Mouse (Mus musculus) midbrain, embryonic 16.5 days (tissue): Measurements from ENCODE around the gene Mrpl10. TPM values are rescaled to one million over a fixed set of nuclear protein-coding genes. Genes with fewer than 3 reads are reported as not detected.
A peak's percentile ranks its signal among the peaks of the same experiment; 100 is the strongest.

Experiments used
- ATAC-seq: fragments of 200-750 bp; cut with Nextera tagmentation; 2 replicates; pipeline ENCODE4 v1.8.0; 2017; ENCODE audit warnings: moderate TSS enrichment
- H3K27ac ChIP-seq: fragments of 300-500 bp; sonication (generic); 2 replicates; pipeline ENCODE4 v1.5.1; 2014; ENCODE audit warnings: mild to moderate bottlenecking, low read length, mixed read lengths
- H3K27me3 ChIP-seq: fragments of 300-500 bp; sonication (generic); 2 replicates; pipeline ENCODE4 v1.6.1; 2014; ENCODE audit warnings: low read depth, low read length, mixed read lengths; ENCODE audit not compliant: control insufficient read depth, insufficient read depth
- H3K36me3 ChIP-seq: fragments of 300-500 bp; sonication (generic); 2 replicates; pipeline ENCODE4 v1.6.1; 2014; ENCODE audit warnings: mild to moderate bottlenecking, low read length, moderate library complexity, mixed read lengths; ENCODE audit not compliant: control insufficient read depth, insufficient read depth
- H3K4me1 ChIP-seq: fragments of 300-500 bp; sonication (generic); 2 replicates; pipeline ENCODE4 v1.6.1; 2014; ENCODE audit warnings: mild to moderate bottlenecking, low read length, mixed read lengths; ENCODE audit not compliant: control insufficient read depth, insufficient read depth
- H3K4me2 ChIP-seq: fragments of 300-500 bp; sonication (generic); 2 replicates; pipeline ENCODE4 v1.6.1; 2014; ENCODE audit warnings: mild to moderate bottlenecking, low read length, mixed read lengths
- H3K4me3 ChIP-seq: fragments of 300-500 bp; sonication (generic); 2 replicates; pipeline ENCODE4 v1.5.1; 2014; ENCODE audit warnings: low read depth, mild to moderate bottlenecking, low read length, moderate library complexity, mixed read lengths
- H3K9ac ChIP-seq: fragments of 300-500 bp; sonication (generic); 2 replicates; pipeline ENCODE4 v1.6.1; 2014; ENCODE audit warnings: low read depth, low read length, mixed read lengths
- H3K9me3 ChIP-seq: fragments of 300-500 bp; sonication (generic); replicated peaks from 2 replicates; pipeline ENCODE4 v1.6.1; 2014; ENCODE audit warnings: mild to moderate bottlenecking, low read length, mixed read lengths; ENCODE audit not compliant: control insufficient read depth, poor library complexity, severe bottlenecking
- WGBS: fragments of 180-500 bp; shearing (Covaris S2); extraction: QIAGEN DNeasy Blood & Tissue Kit; methylation state at CpG from one replicate; pipeline ENCODE4 v1.1.7; 2014; 5-methylcytosine and 5-hydroxymethylcytosine counted together
- polyA plus RNA-seq: library from polyadenylated mRNA; unstranded; fragments of >200 nt; fragmentation: Nextera tagmentation; extraction: Ambion mirVana; gene quantifications from 2 replicates; pipeline ENCODE4 v1.2.1, GENCODE M21; 2015

Mrpl10 gene
- polyA plus RNA-seq, 1 experiment from 2014 or later, result 58.9 TPM

- H3K9me3 ChIP-seq, result no peaks in the 10 kb centered on the region
- no peak overlapping the region for H3K4me2 ChIP-seq
- H3K27ac ChIP-seq, result no peak overlapping the region
- H3K36me3 ChIP-seq, result peaks cover 12% of the 10 kb centered on the region
- no peak overlapping the region for H3K9ac ChIP-seq
- no peaks in the 10 kb centered on the region for H3K4me1 ChIP-seq
- ATAC-seq, result no peak
- 77% methylated on average over 1 of the region's 1 CpGs for WGBS
- H3K4me3 ChIP-seq, result no peak overlapping the region
- no peaks in the 10 kb centered on the region for H3K27me3 ChIP-seq
These were observed 29.8 kb downstream of the Mrpl10 start for GRCm38 (mm10) chr11:97071129-97071528.

- no peak; the same call in 1 of the 2 replicates for ATAC-seq
- no peak overlapping the region for H3K4me2 ChIP-seq
- no peak overlapping the region for H3K9ac ChIP-seq
- H3K36me3 ChIP-seq, result peaks cover 5% of the 10 kb centered on the region
- no peak overlapping the region for H3K4me3 ChIP-seq
- H3K27me3 ChIP-seq, result no peaks in the 10 kb centered on the region
- no peak overlapping the region for H3K27ac ChIP-seq
- H3K4me1 ChIP-seq, result no peaks in the 10 kb centered on the region
- no peaks in the 10 kb centered on the region for H3K9me3 ChIP-seq
- 26% methylated on average over 3 of the region's 3 CpGs for WGBS
These were observed 31.2 kb downstream of the Mrpl10 start for GRCm38 (mm10) chr11:97072533-97072932.

- 74% methylated on average over 8 of the region's 8 CpGs for WGBS
- no peak overlapping the region for H3K4me3 ChIP-seq
- H3K9ac ChIP-seq, result no peak overlapping the region
- H3K9me3 ChIP-seq, result no peaks in the 10 kb centered on the region
- no peaks in the 10 kb centered on the region for H3K27me3 ChIP-seq
- H3K36me3 ChIP-seq, result no peaks in the 10 kb centered on the region
- no peaks in the 10 kb centered on the region for H3K4me1 ChIP-seq
- no peak for ATAC-seq
- H3K27ac ChIP-seq, result no peak overlapping the region
- no peak overlapping the region for H3K4me2 ChIP-seq
These were observed 32.9 kb downstream of the Mrpl10 start for GRCm38 (mm10) chr11:97074235-97074634.

GRCm38 (mm10) chr11:97078751-97079150 lies 37.4 kb downstream of the Mrpl10 start:
- no peaks in the 10 kb centered on the region for H3K4me1 ChIP-seq
- no peaks in the 10 kb centered on the region for H3K27me3 ChIP-seq
- H3K4me2 ChIP-seq, result no peak overlapping the region
- H3K27ac ChIP-seq, result no peak overlapping the region
- no peaks in the 10 kb centered on the region for H3K9me3 ChIP-seq
- 61% methylated on average over 4 of the region's 4 CpGs for WGBS
- no peaks in the 10 kb centered on the region for H3K36me3 ChIP-seq
- ATAC-seq, result no peak
- no peak overlapping the region for H3K4me3 ChIP-seq
- no peak overlapping the region for H3K9ac ChIP-seq

- no peaks in the 10 kb centered on the region for H3K36me3 ChIP-seq
- ATAC-seq, result no peak
- H3K4me1 ChIP-seq, result no peaks in the 10 kb centered on the region; the same call in 1 of the 2 replicates
- no peak overlapping the region for H3K27ac ChIP-seq
- H3K27me3 ChIP-seq, result no peaks in the 10 kb centered on the region
- H3K4me3 ChIP-seq, result no peak overlapping the region
- no peak overlapping the region for H3K9ac ChIP-seq
- WGBS, result 9% methylated on average over 9 of the region's 9 CpGs
- H3K4me2 ChIP-seq, result no peak overlapping the region
- no peaks in the 10 kb centered on the region for H3K9me3 ChIP-seq
These were observed 38.9 kb downstream of the Mrpl10 start for GRCm38 (mm10) chr11:97080291-97080690.

- Histone ChIP-seq H3K9ac (no peak overlapping the region), H3K27ac (no peak overlapping the region), H3K27me3 (no peaks in the 10 kb centered on the region), H3K4me3 (no peak overlapping the region), H3K9me3 (no peaks in the 10 kb centered on the region), H3K36me3 (no peaks in the 10 kb centered on the region), H3K4me1 (no peaks in the 10 kb centered on the region; the same call in 1 of the 2 replicates), H3K4me2 (no peak overlapping the region)
- 39% methylated on average over 11 of the region's 11 CpGs for WGBS
- ATAC-seq, result no peak
These were observed 41.6 kb downstream of the Mrpl10 start for GRCm38 (mm10) chr11:97082977-97083376.

- Histone ChIP-seq H3K4me1 (no peaks in the 10 kb centered on the region; the same call in 1 of the 2 replicates), H3K4me2 (peak overlapping the region; percentile 5; the same call in 1 of the 2 replicates), H3K36me3 (no peaks in the 10 kb centered on the region), H3K4me3 (no peak overlapping the region), H3K27me3 (no peaks in the 10 kb centered on the region), H3K9me3 (peaks cover 1% of the 10 kb centered on the region; the same call in 1 of the 2 replicates), H3K9ac (no peak overlapping the region), H3K27ac (no peak overlapping the region)
- ATAC-seq, result no peak
- 41% methylated on average over 22 of the region's 22 CpGs for WGBS
These were observed 42.2 kb downstream of the Mrpl10 start for GRCm38 (mm10) chr11:97083401-97084140.

GRCm38 (mm10) chr11:97084821-97085505 lies 43.6 kb downstream of the Mrpl10 start:
- Histone ChIP-seq H3K4me3 (no peak overlapping the region), H3K9me3 (peaks cover 7% of the 10 kb centered on the region; the same call in 1 of the 2 replicates), H3K9ac (no peak overlapping the region), H3K4me1 (no peaks in the 10 kb centered on the region; the same call in 1 of the 2 replicates), H3K36me3 (no peaks in the 10 kb centered on the region), H3K27me3 (no peaks in the 10 kb centered on the region), H3K27ac (no peak overlapping the region), H3K4me2 (no peak overlapping the region)
- WGBS, result 87% methylated on average over 15 of the region's 15 CpGs
- ATAC-seq, result no peak

GRCm38 (mm10) chr11:97086365-97086764 lies 45.0 kb downstream of the Mrpl10 start:
- H3K36me3 ChIP-seq, result no peaks in the 10 kb centered on the region
- H3K4me2 ChIP-seq, result no peak overlapping the region
- no peak overlapping the region for H3K27ac ChIP-seq
- H3K4me1 ChIP-seq, result no peaks in the 10 kb centered on the region; the same call in 1 of the 2 replicates
- no peak overlapping the region for H3K9ac ChIP-seq
- H3K9me3 ChIP-seq, result peaks cover 7% of the 10 kb centered on the region; the same call in 1 of the 2 replicates
- H3K27me3 ChIP-seq, result no peaks in the 10 kb centered on the region
- 76% methylated on average over 6 of the region's 6 CpGs for WGBS
- no peak for ATAC-seq
- H3K4me3 ChIP-seq, result no peak overlapping the region
